Mouse (Mus musculus) naive thymus-derived CD4-positive, alpha-beta T cell, adult 2 months (primary cell): ENCODE results near the gene Agrn.
"Not testable (repeated sequence)": the region's sequence is repeated elsewhere in the genome, so short reads cannot be mapped to it uniquely, and the experiment has no call there.

Experiments
- DNase-seq: peaks from one replicate; pipeline ENCODE4 v3.0.0-alpha.2; 2011; ENCODE audit warnings: low read depth

The Agrn gene

DNA sequence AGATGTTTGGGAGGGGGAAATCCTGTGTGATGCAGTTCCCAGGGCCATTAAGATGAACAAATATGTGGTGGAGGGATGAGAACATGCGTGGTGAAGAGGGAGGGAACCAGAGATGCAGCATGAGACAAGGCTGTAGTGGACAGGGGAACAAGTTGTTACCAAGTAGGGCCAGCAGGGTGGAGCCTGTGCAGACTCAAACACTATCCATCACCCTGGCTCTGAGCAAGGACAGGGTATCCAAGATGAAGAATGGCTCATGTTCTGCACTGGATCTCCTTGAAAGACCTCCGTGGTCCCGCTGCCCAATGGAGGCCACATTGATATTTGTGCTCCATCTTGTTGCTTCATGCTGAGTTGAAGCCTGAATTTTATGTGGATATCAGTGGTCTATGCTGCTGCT lies 42.5 kb downstream of the Agrn start:
- no peak for DNase-seq

DNA sequence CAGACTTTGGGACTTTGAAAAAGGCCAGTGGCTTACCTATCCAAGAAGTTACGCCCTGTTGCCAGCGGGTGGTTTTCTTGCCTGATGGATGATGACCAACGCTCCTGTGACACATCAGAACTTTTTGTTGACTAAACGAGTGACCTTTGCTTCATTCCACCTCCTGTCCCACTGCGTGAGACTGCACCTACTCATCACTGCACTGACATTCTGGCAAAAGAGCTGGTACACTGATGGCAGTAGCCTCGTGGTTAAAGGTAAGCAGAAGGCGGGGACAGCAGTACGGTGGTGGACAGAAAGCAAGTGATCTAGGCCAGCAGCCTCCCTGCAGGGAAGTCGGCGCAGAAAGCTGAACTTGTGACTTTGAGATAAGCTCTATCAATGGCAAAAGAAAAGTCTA lies 46.4 kb downstream of the Agrn start:
- DNase-seq = not testable (repeated sequence)

DNA sequence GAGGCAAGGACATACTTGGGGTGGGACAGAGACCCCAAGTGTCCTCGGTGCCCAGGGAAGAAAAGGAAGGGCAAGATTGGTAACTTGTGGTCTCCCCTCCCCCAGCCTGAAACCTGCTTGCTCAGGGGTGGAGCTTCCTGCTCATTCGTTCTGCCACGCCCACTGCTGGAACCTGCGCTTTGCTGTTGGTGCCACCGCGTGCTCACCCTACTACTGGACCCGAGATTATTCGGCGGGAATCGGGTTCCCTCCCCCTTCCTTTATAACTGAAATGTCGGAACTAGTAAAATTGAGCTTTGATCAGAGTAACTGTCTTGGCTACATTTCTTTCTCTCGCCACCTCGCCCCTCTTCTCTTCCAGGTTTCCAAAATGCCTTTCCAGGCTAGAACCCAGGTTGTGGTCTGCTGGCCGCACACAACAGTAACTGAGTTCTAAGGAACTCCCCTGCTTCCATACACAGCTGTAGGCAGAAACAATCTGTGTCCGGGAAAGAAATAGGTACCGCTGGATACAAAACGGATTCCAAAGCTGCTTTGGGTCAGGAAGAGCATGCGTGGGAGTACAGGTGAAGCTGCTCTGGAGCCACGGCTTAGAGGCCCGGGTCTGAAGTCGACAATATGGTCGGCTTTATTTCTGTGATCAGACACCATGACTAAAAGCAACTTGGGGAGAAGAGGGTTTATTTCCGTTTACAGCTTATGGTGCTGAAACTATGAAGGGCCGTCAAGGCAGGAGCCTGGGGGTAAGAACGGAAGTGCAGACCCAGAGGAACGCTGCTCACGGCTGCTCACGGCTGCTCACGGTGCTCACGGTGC lies 60.8 kb downstream of the Agrn start:
- no peak for DNase-seq

DNA sequence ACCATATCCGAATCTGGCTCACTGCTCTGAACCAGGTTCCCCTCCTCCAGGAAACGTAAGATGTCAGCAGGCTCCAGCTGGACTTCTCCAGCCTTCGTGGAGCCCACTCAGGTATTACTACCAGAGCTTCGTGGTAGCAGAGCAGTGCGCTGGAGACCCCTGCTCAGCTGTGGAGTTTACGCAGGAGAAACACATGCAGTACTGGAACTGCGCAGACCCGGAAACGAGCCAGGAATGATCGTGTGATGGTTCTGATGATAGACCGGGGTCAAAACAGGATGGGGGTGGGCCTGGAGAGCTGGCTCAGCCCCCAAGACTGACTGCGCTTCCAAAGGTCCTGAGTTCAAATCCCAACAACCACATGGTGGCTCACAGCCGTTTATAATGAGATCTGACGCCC lies 61.5 kb downstream of the Agrn start:
- no peak for DNase-seq

DNA sequence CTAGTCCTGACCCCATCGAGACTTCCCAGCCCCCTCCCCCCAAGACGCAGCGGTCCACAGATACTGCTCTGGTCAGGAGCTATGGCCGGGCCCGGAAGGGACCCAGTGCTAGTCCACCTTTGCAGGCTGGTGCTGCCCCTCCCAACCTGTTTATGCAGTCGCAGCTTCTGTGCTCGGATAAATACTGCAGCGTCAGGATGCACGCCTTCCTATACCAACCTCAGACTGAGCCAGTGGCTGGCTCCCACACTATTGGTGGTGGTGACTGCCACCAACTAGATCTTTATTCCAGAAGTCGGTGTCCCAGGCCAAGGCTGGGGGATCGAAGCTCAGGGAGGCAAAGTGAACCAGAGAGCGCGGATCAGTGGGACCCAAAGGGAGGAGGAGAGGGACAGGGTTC lies 62.2 kb downstream of the Agrn start:
- no peak for DNase-seq

DNA sequence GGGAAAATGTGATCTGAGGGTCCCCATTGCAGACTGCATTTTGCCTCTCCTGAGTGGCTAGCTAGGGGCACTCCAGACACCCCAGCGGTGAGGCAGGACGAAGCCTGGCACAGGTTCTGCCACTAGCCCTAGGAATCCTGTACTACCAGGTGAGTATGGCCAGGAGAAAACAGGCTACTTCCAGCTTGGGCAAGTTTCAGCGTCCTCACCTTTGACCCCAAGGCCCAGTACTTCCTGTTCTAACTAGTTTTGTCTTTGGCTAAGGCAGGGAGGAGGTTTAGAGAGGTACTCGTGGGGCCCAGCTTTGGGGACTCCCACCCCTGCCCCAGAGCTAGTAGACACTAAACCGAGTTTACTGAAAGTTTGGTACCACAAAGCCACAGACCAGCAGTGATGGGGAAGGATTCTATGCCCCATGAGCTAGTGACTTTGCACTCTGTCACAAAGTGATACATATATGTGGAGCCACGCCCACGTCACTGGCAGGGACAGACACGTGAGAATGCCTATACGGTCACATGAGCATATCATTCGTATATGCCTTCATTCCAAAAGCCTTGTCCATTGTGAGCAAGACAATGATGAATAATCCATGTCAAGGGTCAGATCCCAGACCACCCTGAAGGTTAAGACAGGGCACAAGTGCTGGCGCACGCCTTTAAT lies 63.2 kb downstream of the Agrn start:
- no peak for DNase-seq

DNA sequence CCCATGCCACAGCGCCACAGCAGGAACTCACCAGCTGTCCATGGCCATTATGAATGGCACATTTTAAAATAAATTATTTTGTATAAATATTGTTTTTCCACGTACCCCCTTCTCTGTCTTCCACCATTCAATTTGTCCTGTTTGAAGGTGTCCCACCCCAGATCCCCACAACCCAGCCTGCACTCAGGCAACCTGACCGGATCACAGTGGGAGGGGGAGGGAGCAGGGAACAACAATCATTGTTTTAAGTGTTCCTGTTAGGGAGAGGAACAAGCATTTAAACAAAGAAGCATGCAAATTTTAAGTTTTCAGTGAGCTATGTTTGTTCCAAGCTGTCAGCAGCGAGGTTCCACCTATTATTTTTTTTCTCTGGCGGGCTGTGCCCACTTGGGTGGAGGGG lies 64.0 kb downstream of the Agrn start:
- no peak for DNase-seq

DNA sequence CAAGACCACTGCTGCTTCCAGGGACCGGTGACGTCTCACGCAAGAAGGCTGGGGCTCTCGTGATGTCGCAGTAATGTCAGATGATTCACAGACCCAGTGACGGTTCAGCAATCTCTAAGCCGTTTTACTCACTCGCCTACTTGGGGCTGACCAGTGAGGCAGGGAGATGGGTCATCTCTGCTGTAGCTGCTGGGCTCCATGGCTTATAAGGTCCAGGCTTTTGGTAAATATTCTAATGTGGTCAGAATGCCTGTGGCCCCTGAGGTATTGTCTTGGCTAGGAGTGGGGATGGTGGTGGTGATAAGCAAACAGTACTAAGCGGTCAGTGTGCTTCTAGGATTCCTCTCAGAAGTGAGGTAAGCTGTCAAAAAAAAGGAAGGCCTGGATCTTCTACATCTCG lies 66.3 kb downstream of the Agrn start:
- DNase-seq = no peak

DNA sequence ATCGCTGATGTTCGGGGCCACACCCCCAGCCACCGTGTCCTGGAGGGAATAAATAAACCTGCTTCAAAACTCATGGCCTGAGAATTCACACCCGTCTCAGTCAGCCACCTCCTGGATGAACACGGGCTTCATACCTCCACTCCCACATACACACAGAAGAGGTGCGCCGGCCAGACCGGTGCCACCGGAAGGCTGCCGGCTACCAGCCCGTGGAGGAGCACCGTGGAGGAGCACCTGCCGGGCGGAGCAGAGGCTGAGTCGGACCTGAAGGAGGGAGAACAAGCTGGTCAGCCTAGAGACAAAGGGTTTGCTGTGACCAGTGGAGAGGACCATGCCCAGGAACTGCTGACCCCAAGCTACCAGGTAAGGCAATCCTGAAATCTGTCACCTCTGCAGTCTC lies 66.9 kb downstream of the Agrn start, which contains the start of gene Rnf223:
Gene Rnf223, plus strand, starts transcription at position 78 of the 400 bp plus-strand sequence.
- DNase-seq = no peak

DNA sequence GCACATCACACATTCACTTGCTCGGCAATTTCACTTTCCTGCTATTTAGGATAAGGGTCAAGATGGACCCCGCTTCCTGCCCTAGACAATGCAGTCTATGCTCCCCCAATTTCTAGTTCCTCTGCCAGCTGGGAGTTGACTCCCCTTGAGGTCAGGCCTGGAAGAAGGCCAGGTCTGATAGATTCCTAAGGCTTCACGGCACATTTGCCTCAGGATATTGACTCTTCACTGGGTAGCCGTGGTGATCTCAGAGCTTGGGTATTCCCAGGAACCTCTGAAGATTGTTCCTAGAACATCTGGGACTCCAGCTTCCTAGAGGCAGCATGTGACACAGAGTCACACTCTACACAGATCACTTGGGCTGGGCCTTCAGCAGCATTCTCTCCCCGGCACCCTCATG lies 68.5 kb downstream of the Agrn start:
- DNase-seq = no peak

DNA sequence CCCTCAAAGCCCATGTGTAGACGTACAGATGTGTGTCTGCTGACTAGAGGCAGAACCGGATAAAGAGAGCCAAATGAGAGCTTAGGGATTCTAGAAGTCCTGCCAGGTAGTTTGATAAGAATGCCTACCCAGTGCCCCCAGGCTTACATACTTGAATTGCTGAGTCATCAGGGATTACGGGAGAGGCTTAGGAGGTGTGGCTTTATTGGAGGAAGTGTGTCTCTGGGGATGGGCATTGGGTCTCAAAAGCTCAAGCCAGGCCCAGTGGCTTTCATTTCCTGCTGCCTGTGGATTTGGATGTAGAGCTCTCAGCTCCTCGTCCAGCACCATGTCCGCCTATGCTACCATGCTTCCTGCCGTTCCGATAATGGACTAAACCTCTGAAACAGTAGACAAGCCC lies 70.4 kb downstream of the Agrn start:
- DNase-seq = no peak

DNA sequence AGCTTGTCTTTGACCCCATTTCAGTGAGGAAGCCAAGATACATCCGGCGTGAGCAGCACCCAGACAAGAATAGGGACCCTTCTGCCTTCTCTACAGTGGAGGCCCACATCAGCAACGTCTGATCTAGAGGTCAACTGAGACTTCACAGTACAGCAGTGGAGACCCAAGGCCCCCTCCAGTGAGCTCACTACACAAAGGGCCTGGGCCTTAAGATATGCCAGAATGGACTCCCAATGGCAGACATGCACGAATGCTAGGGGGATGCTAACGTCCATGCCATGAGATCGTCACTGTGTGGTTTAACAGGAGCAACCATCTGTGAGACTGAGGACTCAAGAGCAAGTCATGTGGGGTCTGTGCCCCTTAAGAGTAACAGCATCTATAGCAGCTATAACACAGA lies 71.9 kb downstream of the Agrn start:
- no peak for DNase-seq

DNA sequence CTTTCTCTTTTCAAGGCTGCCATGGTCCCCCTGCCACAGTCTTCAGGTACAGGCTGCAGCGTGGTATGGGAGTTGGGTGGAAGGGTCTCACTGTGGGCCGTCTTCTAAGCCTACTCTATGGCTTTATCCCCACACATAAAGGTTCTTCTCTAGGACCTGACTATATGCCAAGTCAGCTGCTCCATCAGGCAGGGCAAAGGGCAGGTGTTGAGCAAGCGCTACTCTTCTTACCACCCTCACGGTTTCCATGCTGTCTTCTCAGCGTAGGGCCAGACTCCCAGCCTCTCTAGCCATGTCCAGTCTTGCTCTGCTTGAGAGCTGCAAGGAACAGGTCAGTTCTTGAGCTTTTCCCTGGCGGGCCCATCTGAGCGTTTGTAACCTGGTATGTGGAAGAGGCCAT lies 73.2 kb downstream of the Agrn start:
- no peak for DNase-seq
